Mouse (Mus musculus) heart, postnatal 0 days (tissue): ENCODE results near the gene Iqcf3.

ENCODE experiments used
- CTCF ChIP-seq: IDR thresholded peaks from 2 replicates; pipeline ENCODE4 v1.5.1; 2016; ENCODE audit warnings: antibody characterized with exemption, control low read depth, low read depth
- EP300 ChIP-seq: IDR thresholded peaks from 2 replicates; pipeline ENCODE4 v1.6.1; 2016; ENCODE audit warnings: antibody characterized with exemption, low read depth

GRCm38 (mm10) chr9:106460401-106461025, 100.9 kb downstream of the Iqcf3 start:
- TF ChIP-seq CTCF (no peak), EP300 (no peak)
